Mouse (Mus musculus): ENCODE data around the gene A130010J15Rik. TPM values are rescaled to one million over a fixed set of nuclear protein-coding genes. Genes with fewer than 3 reads are reported as not detected.

Gene A130010J15Rik
- polyA plus RNA-seq, 1 experiment, result 2.5 TPM

GRCm38 (mm10) chr1:193181104-193181503 lies 13.3 kb downstream of the A130010J15Rik start:
- TF ChIP-seq GATA1 (IDR thresholded peaks at IDR 0.05; ENCODE audit: low read length), result no peak

GRCm38 (mm10) chr1:193188257-193188656 lies 20.4 kb downstream of the A130010J15Rik start:
- TF ChIP-seq GATA1 (IDR thresholded peaks at IDR 0.05; ENCODE audit: low read length), result no peak

- no peak for TF ChIP-seq GATA1 (IDR thresholded peaks at IDR 0.05; ENCODE audit: low read length)
These were observed 21.3 kb downstream of the A130010J15Rik start for GRCm38 (mm10) chr1:193189151-193189621.

GRCm38 (mm10) chr1:193189771-193190170 lies 21.9 kb downstream of the A130010J15Rik start:
- no peak for TF ChIP-seq GATA1 (IDR thresholded peaks at IDR 0.05; ENCODE audit: low read length)

GRCm38 (mm10) chr1:193191675-193192283 lies 23.9 kb downstream of the A130010J15Rik start:
- TF ChIP-seq GATA1 (IDR thresholded peaks at IDR 0.05; ENCODE audit: low read length), result no peak

- TF ChIP-seq GATA1 (IDR thresholded peaks at IDR 0.05; ENCODE audit: low read length), result no peak
These were observed 26.7 kb downstream of the A130010J15Rik start for GRCm38 (mm10) chr1:193194416-193195140.

- no peak for TF ChIP-seq GATA1 (IDR thresholded peaks at IDR 0.05; ENCODE audit: low read length)
These were observed 27.4 kb downstream of the A130010J15Rik start for GRCm38 (mm10) chr1:193195169-193195810.

- TF ChIP-seq GATA1 (IDR thresholded peaks at IDR 0.05; ENCODE audit: low read length), result no peak
These were observed 29.8 kb downstream of the A130010J15Rik start for GRCm38 (mm10) chr1:193197494-193198205.

GRCm38 (mm10) chr1:193198312-193198711 lies 30.5 kb downstream of the A130010J15Rik start:
- TF ChIP-seq GATA1 (IDR thresholded peaks at IDR 0.05; ENCODE audit: low read length), result no peak

- no peak for TF ChIP-seq GATA1 (IDR thresholded peaks at IDR 0.05; ENCODE audit: low read length)
These were observed 33.0 kb downstream of the A130010J15Rik start for GRCm38 (mm10) chr1:193200640-193201382.

- no peak for TF ChIP-seq GATA1 (IDR thresholded peaks at IDR 0.05; ENCODE audit: low read length)
These were observed 33.5 kb downstream of the A130010J15Rik start, which contains the start of gene Traf3ip3 for GRCm38 (mm10) chr1:193201383-193201778. Gene Traf3ip3, minus strand, starts transcription at chr1:193201703.

- TF ChIP-seq GATA1 (IDR thresholded peaks at IDR 0.05; ENCODE audit: low read length), result no peak
These were observed 36.0 kb downstream of the A130010J15Rik start for GRCm38 (mm10) chr1:193203821-193204220.

- TF ChIP-seq GATA1 (IDR thresholded peaks at IDR 0.05; ENCODE audit: low read length), result no peak
These were observed 37.6 kb downstream of the A130010J15Rik start for GRCm38 (mm10) chr1:193205431-193205830.

- TF ChIP-seq GATA1 (IDR thresholded peaks at IDR 0.05; ENCODE audit: low read length), result no peak
These were observed 39.7 kb downstream of the A130010J15Rik start, which contains the start of gene Lamb3 for GRCm38 (mm10) chr1:193207503-193207902. Gene Lamb3, plus strand, starts transcription at chr1:193207699.

- no peak for TF ChIP-seq GATA1 (IDR thresholded peaks at IDR 0.05; ENCODE audit: low read length)
These were observed 40.3 kb downstream of the A130010J15Rik start for GRCm38 (mm10) chr1:193208178-193208577.
